Mouse (Mus musculus) forebrain, embryonic 16.5 days (tissue): ENCODE data around the gene Leng9. TPM values are rescaled to one million over a fixed set of nuclear protein-coding genes. Genes with fewer than 3 reads are reported as not detected.

Source experiments
- ATAC-seq: fragments of 200-750 bp; cut with Nextera tagmentation; 2 replicates; pipeline ENCODE4 v1.8.0; 2017; ENCODE audit warnings: mild to moderate bottlenecking, moderate library complexity
- H3K27ac ChIP-seq: fragments of 300-500 bp; sonication (generic); 2 replicates; pipeline ENCODE4 v1.5.1; 2014; ENCODE audit warnings: low read length, control low read depth
- H3K27me3 ChIP-seq: fragments of 300-500 bp; sonication (generic); replicated peaks from 2 replicates; pipeline ENCODE4 v1.6.1; 2014; ENCODE audit warnings: low read length; ENCODE audit not compliant: control insufficient read depth, insufficient read depth
- H3K36me3 ChIP-seq: fragments of 300-500 bp; sonication (generic); 2 replicates; pipeline ENCODE4 v1.6.1; 2014; ENCODE audit not compliant: control insufficient read depth, insufficient read depth
- H3K4me1 ChIP-seq: fragments of 300-500 bp; sonication (generic); replicated peaks from 2 replicates; pipeline ENCODE4 v1.6.1; 2014; ENCODE audit warnings: low read length; ENCODE audit not compliant: control insufficient read depth, insufficient read depth
- H3K4me2 ChIP-seq: fragments of 300-500 bp; sonication (generic); 2 replicates; pipeline ENCODE4 v1.6.1; 2014; ENCODE audit warnings: mild to moderate bottlenecking, low read length, control low read depth
- H3K4me3 ChIP-seq: fragments of 300-500 bp; sonication (generic); replicated peaks from 2 replicates; pipeline ENCODE4 v1.5.1; 2014; ENCODE audit warnings: mild to moderate bottlenecking, low read length, control low read depth
- H3K9ac ChIP-seq: fragments of 300-500 bp; sonication (generic); replicated peaks from 2 replicates; pipeline ENCODE4 v1.6.1; 2014; ENCODE audit warnings: low read depth, low read length, control low read depth
- H3K9me3 ChIP-seq: fragments of 300-500 bp; sonication (generic); 2 replicates; pipeline ENCODE4 v1.6.1; 2016; ENCODE audit warnings: low read length; ENCODE audit not compliant: control insufficient read depth
- WGBS: fragments of 180-500 bp; shearing (Covaris S2); extraction: QIAGEN DNeasy Blood & Tissue Kit; methylation state at CpG from one replicate; pipeline ENCODE4 v1.1.7; 2014; 5-methylcytosine and 5-hydroxymethylcytosine counted together
- polyA plus RNA-seq: library from polyadenylated mRNA; unstranded; fragments of >200 nt; fragmentation: Nextera tagmentation; extraction: Ambion mirVana; gene quantifications from 2 replicates; pipeline ENCODE4 v1.2.1, GENCODE M21; 2015

The Leng9 gene
- polyA plus RNA-seq, 1 experiment from 2014 or later, result 6.4 TPM

DNA sequence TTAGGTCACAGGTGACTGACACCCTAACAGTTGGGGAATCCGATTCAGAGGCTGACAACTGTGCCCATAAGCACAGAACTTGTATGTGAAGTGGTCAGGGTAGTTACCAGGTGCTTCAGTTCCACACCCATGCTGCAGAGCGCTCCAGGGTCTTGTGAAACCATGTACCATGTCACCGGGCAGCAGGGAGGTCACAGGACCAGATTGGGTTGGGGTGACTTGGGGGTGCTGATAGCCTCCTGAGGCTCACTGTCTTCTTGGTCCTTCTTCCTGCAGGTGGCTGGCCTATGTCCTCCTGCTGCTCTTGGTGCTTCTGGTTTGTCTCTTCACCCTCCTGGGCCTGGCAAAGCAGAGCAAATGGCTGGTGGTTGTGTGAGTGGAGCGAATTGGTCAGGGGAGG lies 22.3 kb downstream of the Leng9 start:
- Histone ChIP-seq H3K4me2 (no peak overlapping the region), H3K27me3 (no peaks in the 10 kb centered on the region), H3K4me3 (no peak overlapping the region), H3K36me3 (no peaks in the 10 kb centered on the region), H3K4me1 (peaks cover 33% of the 10 kb centered on the region), H3K9ac (no peak overlapping the region), H3K9me3 (no peaks in the 10 kb centered on the region), H3K27ac (no peak overlapping the region)
- ATAC-seq, result no peak
- WGBS, result 90% methylated on average over 4 of the region's 4 CpGs

DNA sequence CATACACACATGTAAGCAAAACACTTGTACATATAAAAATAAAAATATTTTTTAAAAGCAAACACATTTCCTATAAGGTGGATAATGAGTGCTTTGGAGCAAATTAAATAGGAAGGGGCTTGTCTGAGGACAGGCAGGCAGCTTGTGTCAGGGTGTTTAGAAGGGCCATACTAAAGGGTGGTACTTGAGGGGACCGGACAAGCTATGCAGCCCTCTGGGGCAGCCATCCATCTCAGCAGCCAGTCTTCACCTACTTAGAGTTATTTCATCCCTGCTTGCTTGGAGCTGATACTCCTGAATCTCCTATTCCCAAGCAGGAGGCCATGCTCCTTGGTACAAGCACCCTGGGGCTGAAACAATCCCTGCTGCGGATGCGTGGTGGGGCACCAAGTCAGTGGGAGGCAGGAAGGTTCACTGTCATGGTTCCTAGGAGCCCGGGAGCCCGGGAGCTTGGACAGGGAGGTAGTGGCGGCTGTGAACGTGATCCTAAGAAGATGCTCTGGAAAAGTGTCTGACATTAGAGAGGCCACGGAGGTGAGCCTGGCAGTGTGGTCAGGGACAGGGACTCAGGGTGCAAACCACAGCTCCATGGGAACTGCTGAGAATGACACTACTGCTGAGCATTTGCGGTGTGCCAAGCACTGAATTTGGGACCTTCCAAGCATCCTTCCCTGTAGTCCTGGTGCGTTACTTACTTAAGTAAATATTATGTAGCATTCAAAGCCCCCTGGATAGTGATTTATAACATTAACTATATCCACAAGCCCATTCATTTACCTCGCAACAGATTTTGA lies 23.0 kb downstream of the Leng9 start:
- Histone ChIP-seq H3K9ac (no peak overlapping the region), H3K27me3 (no peaks in the 10 kb centered on the region), H3K9me3 (no peaks in the 10 kb centered on the region), H3K4me3 (no peak overlapping the region), H3K27ac (no peak overlapping the region), H3K4me2 (no peak overlapping the region), H3K36me3 (no peaks in the 10 kb centered on the region), H3K4me1 (peaks cover 40% of the 10 kb centered on the region)
- WGBS, result 87% methylated on average over 11 of the region's 11 CpGs
- no peak for ATAC-seq

DNA sequence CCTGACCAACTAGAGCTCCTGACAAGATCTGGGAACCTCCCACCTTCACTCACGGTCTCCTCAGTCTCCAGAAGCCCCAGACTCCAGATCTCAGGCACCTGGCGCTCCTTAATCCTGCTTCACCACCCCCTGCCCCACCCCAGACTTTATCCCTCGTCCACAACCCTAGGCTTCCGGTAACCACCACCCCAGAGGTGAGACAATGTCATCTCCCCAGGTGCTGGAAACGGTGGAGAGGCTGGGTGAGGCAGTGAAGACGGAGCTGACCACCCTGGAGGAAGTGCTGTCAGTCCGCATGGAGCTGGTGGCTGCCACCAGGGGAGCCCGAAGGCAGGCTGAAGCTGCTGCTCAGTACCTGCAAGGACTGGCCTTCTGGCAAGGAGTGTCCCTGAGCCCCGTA lies 24.9 kb downstream of the Leng9 start:
- 24% methylated on average over 9 of the region's 9 CpGs for WGBS
- no peak overlapping the region for H3K4me3 ChIP-seq
- no peaks in the 10 kb centered on the region for H3K9me3 ChIP-seq
- H3K9ac ChIP-seq, result 0 out of 2 replicates have a peak overlapping the region, but pooled peaks have one; percentile 26
- ATAC-seq, result no peak
- H3K4me2 ChIP-seq, result no peak overlapping the region
- peaks cover 49% of the 10 kb centered on the region for H3K4me1 ChIP-seq
- no peaks in the 10 kb centered on the region for H3K36me3 ChIP-seq
- H3K27ac ChIP-seq, result peak overlapping the region; percentile 86
- no peaks in the 10 kb centered on the region for H3K27me3 ChIP-seq

GRCm38 (mm10) chr7:4124856-4125255 lies 25.3 kb downstream of the Leng9 start:
- ATAC-seq, result no peak
- 2% methylated on average over 5 of the region's 5 CpGs for WGBS
- H3K27me3 ChIP-seq, result no peaks in the 10 kb centered on the region
- peak overlapping the region; percentile 86 for H3K27ac ChIP-seq
- no peaks in the 10 kb centered on the region for H3K9me3 ChIP-seq
- peaks cover 54% of the 10 kb centered on the region for H3K4me1 ChIP-seq
- peak overlapping the region; percentile 53 for H3K4me2 ChIP-seq
- H3K36me3 ChIP-seq, result no peaks in the 10 kb centered on the region
- H3K9ac ChIP-seq, result peak overlapping the region; percentile 7; the same call in 1 of the 2 replicates
- H3K4me3 ChIP-seq, result peak overlapping the region; percentile 30

DNA sequence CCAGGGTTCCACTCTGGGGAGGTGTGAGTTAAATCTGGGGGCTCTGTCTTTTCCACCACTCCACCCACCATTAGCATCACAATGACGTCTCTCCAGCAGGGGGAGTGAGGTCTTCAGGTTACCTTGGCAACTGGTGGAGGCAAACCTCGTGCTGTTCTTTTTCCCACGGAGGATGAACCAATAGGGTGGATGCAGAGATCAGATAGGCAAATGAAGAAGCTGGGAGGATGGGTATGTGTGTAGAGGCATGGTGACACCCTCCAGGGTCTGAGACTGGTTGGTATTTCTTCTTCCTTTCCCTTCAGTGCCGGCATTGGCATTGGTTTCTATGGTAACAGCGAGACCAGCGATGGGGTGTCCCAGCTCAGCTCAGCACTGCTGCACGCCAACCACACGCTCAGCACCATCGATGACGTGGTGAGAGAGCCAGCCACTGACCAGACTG lies 25.8 kb downstream of the Leng9 start:
- peaks cover 58% of the 10 kb centered on the region for H3K4me1 ChIP-seq
- WGBS, result 0% methylated on average over 10 of the region's 10 CpGs
- peak; percentile 87 for ATAC-seq

GRCm38 (mm10) chr7:4123732-4124131 lies 26.4 kb downstream of the Leng9 start:
- no peaks in the 10 kb centered on the region for H3K9me3 ChIP-seq
- ATAC-seq, result peak; percentile 77
- H3K27ac ChIP-seq, result peak overlapping the region; percentile 86
- peak overlapping the region; percentile 53 for H3K4me2 ChIP-seq
- peak overlapping the region; percentile 23; the same call in 1 of the 2 replicates for H3K9ac ChIP-seq
- H3K4me3 ChIP-seq, result peak overlapping the region; percentile 5; the same call in 1 of the 2 replicates
- 0% methylated on average over 1 of the region's 1 CpGs for WGBS
- no peaks in the 10 kb centered on the region for H3K36me3 ChIP-seq
- peaks cover 62% of the 10 kb centered on the region for H3K4me1 ChIP-seq
- no peaks in the 10 kb centered on the region for H3K27me3 ChIP-seq

More for the DNA sequence above, 25.8 kb downstream of the Leng9 start:
- Histone ChIP-seq H3K36me3 (no peaks in the 10 kb centered on the region), H3K4me2 (peak overlapping the region; percentile 53), H3K9ac (peak overlapping the region; percentile 23), H3K27me3 (no peaks in the 10 kb centered on the region), H3K4me3 (peak overlapping the region; percentile 30), H3K9me3 (no peaks in the 10 kb centered on the region), H3K27ac (peak overlapping the region; percentile 86)

DNA sequence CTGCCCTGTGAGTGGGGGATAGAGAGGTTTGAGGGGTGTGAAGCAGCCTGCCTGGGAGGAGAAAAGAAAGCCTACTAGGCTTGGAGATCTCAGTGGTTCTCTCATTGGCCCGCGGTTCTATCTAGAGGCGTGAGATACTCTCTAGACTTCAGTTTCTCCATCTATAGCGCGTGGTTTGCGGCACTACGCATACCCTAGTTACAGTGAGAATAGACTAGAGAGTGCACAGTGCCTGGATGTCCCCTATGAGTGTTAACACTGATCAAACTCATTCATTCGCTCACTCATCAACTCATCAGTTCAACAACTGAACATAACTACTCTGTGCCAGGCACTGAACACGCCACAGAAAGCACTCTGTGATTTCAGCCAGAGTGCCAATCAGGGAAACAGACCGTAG lies 27.4 kb downstream of the Leng9 start:
- 0 out of 2 replicates have a peak overlapping the region, but pooled peaks have one; percentile 1 for H3K4me3 ChIP-seq
- no peak for ATAC-seq
- peak overlapping the region; percentile 28 for H3K4me2 ChIP-seq
- WGBS, result 55% methylated on average over 10 of the region's 10 CpGs
- no peaks in the 10 kb centered on the region for H3K36me3 ChIP-seq
- peaks cover 62% of the 10 kb centered on the region for H3K4me1 ChIP-seq
- no peaks in the 10 kb centered on the region for H3K27me3 ChIP-seq
- peak overlapping the region; percentile 86 for H3K27ac ChIP-seq
- no peak overlapping the region; the same call in 1 of the 2 replicates for H3K9ac ChIP-seq
- H3K9me3 ChIP-seq, result no peaks in the 10 kb centered on the region

GRCm38 (mm10) chr7:4122076-4122768 lies 28.0 kb downstream of the Leng9 start:
- ATAC-seq, result no peak
- peaks cover 62% of the 10 kb centered on the region for H3K4me1 ChIP-seq
- H3K9ac ChIP-seq, result peak overlapping the region; percentile 97; the same call in 1 of the 2 replicates
- WGBS, result 24% methylated on average over 11 of the region's 11 CpGs
- H3K4me2 ChIP-seq, result peak overlapping the region; percentile 75
- no peaks in the 10 kb centered on the region for H3K9me3 ChIP-seq
- 0 out of 2 replicates have a peak overlapping the region, but pooled peaks have one; percentile 10 for H3K4me3 ChIP-seq
- H3K36me3 ChIP-seq, result no peaks in the 10 kb centered on the region
- peak overlapping the region; percentile 86 for H3K27ac ChIP-seq
- H3K27me3 ChIP-seq, result no peaks in the 10 kb centered on the region
